Mouse (Mus musculus) gastrocnemius, postnatal 4 days (tissue): ENCODE measurements around the gene Map3k4. TPM values are rescaled to one million over a fixed set of nuclear protein-coding genes. Genes with fewer than 3 reads are reported as not detected.
"Not testable (repeated sequence)": the region's sequence is repeated elsewhere in the genome, so short reads cannot be mapped to it uniquely, and the experiment has no call there.

Source experiments
- DNase-seq, 2 experiments: peaks; one replicate each; pipeline ENCODE4 v3.0.0; 2021 to 2022; ENCODE audit warnings: low spot score in 2 of 2, mixed read lengths in 2 of 2
- total RNA-seq, 2 experiments: library from RNA; stranded (reverse); gene quantifications; 2 replicates each; pipeline ENCODE4 v1.2.3; 2021

Map3k4 gene
- total RNA-seq, 2 experiments from 2014 or later: 26.1 to 32.0 TPM

DNA sequence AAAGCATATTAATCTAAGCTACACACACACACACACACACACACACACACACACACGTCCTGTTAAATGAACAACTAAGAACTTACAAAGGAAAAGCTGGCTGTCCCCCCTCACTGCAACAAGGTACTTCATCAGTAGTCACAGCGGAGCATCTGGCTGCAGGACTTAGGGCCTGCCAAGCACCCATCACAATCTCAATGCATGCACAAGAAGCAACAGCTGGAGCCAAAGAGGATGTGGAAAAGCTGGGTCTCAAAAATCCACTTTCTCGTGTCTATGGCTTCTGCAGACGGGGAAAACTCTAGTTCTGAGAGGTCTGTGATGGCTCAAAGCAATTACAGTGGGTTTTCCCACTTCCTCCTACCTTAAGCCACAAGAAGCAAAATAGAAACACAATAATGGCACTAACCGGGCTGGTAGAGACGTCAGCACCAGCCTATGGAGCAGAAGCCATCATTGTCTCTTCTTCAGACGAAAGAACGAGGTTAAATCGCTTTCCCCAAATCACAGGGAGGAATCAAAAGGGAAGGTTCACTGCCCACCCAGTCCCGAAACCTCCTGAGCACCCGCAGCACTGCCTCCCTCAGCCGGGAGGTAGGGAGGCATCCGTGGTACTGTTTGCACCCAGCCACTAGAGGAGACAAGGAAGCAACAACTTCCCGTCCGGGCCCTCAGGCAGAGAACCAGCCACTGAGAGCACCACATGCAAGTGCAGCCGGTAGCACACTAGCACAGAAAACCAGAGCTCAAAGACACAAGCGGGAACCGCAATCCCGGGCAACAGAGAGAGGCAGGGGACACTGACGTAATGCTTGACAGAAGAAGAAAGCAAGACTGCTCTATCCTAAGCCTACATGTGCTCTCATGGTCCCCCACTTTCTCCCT lies 11.1 kb downstream of the Map3k4 start:
- no peak for DNase-seq

DNA sequence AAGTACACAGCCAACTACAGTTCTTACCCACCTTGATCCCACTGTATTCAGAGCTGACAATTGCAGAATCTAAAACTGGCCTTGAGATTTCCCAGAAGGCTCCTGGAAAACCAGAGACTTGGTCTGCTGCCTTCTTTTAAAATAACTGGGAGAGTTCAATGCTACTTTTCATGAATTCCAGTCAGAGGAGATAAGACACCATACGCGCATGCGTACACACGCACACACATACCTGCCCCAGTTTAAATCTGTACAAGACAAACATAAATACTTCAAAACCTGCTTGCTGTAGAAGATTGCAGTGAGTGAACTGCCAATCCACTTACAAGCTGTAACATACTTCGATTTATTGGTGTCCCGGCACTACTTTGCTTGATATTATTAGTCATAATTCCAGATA lies 13.9 kb downstream of the Map3k4 start:
- no peak for DNase-seq

DNA sequence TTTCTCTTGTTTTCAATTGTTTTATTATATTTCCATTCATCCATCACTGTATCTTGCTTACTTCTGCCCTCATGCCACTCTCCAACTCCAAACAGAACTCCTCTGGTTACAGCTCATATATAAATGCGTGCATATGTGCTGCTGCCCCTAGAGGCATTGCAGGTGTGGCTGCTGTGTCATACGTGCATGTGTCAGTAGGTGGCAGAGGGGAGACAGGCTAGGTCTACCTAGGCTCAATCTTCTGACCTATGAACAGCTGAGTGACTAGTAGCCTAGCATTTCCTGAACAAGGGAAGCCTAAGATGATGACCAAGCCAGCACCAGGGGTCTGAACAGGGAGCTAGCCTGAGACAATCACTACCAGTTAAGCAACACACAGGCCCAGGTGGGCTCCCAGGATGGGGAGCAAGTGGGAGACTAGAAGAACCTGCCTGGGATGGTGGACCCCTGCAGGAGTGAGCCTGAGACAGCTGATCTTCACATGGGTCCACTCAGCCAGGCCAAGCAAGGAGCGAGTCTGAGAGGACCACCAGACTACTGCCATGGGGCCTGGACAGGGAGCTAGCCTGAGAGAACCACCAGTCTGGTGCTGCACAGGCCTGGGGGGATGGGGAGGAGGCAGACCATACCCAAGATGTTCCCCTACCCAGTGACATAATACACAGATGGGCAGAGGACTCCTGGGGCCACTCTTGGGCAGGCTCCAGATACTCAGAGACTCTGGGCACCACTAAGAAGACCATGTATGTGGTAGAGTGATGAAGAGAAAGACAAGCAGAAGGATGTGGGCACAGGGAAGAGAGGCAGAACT lies 17.5 kb downstream of the Map3k4 start:
- no peak for DNase-seq

DNA sequence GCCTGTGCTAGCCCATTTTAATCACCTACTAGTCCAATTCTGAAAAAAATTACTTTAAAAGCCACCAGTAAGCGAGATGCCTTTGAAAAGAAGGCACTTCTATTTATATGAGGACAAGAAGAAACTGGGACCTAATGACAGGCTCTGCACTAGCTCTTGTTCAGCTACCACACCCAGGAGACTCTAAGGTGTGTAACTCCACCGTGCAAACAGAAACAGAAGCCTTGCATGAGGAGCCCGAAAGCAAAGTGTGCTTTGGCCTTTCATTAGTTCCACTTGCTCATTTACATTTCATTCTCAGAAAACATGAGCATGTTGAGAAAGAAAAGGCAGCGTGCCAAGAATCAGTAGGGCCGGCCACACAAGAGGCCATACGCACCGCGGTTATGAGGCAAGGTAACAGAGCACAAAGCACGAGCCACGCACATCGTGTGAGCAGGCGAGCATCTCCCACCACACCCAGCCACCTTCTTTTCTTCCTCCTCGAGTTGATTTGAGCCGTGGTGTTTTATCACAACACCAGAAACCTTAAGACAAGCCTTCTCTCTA lies 18.4 kb downstream of the Map3k4 start:
- DNase-seq: no peak

DNA sequence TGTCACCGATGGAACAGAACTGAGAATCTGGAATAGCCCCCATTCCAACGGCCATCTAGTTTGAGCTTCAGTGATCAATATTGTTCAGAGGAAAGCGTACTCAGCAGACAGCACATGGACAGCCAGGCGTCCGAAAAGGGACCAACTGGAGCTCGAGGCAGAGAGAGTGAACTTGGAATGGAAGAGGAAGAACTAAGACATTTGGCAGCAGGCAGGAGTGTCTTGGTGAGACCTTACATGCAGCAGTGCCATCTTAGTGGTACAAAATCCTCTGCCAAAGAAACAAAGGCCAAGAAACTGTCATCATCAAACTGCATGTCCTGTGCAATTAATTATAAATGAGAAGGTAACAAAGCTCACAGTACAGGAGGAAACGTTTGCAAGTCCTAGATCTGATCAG lies 19.2 kb downstream of the Map3k4 start:
- no peak for DNase-seq

DNA sequence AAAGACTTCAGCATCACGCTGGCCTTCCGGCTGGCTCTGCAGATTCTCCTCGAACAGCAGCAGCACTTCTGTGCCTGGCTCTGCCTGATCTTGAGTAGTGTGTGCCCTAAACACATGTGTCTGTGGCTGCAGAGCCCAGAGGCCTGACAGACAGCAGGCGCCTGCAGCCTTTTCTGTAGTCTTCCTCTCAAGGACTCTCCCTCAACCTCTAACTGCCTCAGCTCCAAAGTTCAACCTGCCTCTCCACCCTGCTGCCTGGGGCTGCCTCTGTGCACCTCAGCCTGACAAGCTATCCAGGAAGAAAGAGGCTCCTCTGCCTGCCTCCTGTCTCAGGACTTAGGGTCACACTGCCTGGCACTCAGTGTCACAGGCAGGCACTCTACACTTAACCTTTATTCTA lies 20.6 kb downstream of the Map3k4 start:
- DNase-seq: no peak

DNA sequence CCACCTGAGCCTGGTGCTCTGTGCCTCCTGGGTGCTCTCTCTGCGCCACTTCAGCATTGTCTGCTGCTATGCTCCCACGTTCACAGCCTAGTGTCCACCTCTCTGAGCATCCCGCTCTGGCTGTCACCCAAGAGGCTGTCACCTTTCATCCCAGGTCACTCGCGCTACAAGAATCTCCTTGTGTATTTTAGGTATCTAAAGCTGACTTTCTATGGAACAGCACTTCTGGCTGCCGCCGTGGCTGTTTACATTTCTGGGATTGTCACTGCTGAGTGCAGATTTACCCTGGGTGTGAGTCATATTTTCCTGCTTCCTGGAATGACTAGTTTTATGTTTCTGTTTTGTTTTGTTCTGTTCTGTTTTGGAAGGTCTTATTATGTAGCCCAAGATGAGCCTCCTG lies 21.3 kb downstream of the Map3k4 start:
- DNase-seq: no peak

DNA sequence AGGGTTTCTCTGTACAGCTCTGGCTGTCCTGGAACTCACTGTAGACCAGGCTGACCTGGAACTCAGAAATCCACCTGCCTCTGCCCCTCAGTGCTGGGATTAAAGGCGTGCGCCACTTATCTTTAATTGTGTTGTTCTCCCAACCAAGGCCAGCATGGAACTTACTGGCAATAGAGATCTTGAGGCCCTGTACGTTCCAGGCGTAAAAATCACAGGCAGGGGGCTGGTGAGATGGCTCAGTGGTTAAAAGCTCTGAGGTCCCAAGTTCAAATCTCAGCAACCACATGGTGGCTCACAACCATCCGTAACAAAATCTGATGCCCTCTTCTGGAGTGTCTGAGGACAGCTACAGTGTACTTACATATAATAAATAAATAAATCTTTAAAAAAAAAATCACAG lies 22.7 kb downstream of the Map3k4 start:
- not testable (repeated sequence) for DNase-seq

DNA sequence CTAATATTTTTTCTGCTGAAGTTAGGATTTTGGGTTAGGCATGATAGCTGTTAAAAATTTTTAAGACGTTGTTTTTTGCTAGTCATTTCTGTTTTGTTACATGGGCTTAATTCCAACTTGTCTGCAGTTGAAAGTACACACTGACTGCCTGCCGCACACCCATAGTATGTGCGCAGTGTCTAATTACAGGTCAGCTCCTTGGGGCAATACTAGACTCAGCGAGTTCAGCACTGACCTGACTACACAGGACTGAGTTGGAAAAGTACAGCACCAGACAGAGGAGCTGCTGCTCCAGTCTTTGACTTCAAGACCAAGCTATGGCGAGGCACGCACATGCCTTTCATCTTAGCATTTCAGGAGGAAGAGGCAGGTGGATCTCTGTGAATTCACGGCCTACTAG lies 24.2 kb downstream of the Map3k4 start:
- DNase-seq: no peak

DNA sequence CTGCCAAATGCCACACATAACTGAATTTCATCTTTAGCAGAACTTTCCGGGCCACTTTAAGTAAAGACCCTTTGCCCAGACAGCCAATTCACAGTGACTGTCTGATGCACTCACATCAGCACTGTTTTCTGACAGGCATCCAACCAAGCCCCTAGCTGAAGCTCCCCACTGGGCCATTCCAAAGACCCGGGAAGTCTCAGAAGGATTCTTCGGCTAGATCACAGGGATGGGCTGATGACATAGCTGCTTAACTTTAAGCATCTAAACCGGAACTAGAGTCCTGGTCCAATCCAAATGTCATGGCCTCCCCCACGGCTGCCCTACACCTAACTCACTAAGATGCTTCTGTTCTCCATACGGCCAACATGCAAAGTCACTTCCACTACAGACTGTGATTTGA lies 25.0 kb downstream of the Map3k4 start:
- DNase-seq: no peak

DNA sequence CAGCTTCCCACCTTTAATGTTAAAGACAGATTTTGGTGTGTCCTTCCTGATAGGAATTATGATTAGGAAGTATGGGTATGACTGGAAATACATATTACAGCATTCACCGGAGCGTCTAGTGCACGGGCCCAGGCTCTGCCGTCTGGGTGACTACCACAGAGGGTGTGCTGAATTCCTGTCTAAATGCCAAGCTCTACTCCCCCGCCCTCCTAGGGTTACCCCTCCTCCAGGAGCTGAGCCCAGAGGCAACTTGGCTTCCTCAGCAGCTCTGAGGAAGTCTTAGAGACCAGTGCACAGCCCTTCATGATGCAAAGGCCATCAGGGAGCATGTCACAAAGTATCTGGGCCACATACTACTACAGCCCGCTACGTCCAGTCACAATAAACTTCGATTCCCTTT lies 25.7 kb downstream of the Map3k4 start:
- peak in 1 of 2 experiments; percentile 28 for DNase-seq

DNA sequence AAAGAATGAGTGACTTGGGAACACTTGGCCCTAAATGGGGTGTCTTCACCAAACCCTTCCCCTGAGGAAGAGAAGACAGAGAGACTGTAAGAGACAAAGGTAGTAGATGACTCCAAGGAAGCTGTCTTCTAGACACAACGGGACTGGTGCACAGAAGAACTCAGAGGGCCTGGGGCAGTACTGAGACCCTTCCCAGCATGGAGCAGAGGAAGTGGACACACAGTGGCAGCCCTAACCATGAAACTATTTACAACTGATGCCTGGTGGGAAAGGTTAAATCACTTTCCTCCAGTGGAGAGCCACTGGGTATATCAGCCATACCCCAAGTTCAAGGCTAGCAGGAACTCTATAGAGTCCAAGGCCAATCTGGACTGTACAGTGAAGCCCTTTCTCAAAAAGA lies 26.2 kb downstream of the Map3k4 start:
- DNase-seq: no peak

DNA sequence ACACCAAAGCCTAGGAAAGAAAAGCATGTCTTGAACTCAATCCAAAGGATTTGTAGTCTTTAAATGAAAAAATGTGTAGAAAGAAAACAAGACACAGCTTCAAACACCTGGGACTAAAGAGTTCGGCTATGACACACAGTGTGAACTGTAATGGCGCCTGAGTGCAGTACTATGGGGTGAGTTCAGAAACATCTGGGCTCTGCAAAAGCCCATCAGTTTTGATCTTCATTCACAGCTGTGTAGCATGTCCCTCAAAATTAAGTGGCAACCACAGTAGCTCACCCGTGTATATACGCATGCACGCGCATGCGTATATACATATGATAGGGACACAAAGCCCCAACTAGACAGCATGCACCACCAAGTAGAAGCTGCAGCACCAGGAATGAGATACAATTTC lies 27.4 kb downstream of the Map3k4 start:
- no peak for DNase-seq

DNA sequence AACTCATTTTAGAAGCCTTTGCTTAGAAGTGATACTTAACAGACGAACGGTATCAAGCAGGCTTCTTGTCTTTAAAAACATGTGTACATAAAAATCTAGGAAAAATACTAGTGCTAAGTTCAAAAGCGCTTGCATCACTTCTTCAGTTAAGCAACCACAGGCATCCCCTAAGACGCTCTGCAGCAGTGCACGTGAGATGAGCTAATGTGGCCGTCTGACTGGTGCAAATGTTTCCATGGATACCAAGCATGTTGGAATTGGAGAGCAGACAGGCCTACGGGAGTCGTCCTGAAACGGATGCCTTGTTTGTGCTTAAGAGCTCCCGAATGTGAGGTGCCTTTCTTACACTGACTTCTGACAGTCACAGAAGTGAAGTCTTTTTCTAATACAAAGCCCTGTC lies 27.9 kb downstream of the Map3k4 start:
- no peak for DNase-seq

DNA sequence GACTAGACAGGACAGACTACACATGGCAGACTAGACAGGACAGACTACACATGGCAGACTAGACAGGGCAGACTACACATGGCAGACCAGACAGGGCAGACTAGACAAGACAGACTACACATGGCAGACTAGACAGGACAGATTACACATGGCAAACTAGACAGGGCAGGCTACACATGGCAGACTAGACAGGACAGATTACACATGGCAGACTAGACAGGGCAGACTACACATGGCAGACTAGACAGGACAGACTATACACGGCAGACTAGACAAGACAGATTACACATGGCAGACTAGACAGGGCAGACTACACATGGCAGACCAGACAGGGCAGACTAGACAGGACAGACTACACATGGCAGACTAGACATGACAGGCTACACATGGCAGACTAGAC lies 28.8 kb downstream of the Map3k4 start:
- not testable (repeated sequence) for DNase-seq

DNA sequence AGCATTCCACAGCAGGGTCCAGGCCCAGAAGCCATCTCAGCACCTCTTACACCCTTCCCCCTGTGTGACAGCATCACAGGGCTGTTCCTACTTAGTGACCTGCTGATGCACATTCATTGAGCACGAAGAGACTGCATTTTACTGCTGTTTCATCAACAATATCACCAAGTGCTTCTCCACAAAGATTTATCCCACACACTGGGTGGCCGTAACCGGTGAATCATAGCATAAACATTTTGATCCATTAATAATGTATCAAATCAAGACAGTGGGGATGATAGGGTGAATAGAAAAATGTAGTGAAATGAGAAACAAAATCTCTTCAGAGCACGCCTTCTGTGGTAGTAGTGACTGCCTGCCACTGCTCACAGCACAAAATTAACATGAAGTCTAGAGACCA lies 29.7 kb downstream of the Map3k4 start:
- DNase-seq: no peak

DNA sequence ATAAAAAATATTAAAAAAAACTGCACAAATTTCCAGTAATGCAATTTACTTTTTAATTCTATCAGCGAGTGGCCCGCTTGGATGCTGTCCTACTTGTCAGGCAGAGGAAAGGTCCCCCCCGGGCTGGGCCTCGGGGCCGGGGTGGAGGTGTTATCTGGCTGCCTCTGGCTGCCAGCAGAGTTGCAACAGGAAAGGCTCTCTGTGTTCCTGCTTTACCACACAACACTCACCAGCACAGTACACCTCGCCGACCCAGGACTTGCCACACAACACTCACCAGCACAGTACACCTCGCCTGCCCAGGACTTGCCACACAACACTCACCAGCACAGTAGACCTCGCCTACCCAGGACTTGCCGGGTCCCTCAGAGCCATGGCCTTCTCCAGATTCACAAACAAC lies 38.8 kb downstream of the Map3k4 start:
- no peak for DNase-seq

DNA sequence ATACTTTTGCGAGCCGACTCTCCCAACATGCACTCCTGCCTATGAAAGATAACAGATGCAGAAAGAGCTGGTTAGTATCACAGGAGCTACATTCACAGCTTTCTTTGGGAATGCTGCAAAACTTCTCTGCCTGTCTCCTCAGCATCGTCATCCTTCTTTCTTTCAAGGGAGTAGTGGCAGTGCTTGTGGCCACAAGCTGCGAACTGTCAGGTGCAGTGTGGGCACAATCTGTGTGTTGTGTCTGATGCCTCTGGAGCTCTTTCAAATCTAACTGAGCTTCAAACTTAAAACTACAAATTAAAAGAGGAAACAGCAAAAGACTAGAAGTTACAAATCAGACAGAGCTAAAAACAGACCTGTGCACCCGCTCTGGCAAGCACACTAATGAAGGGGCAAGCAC lies 40.5 kb downstream of the Map3k4 start:
- DNase-seq: no peak

DNA sequence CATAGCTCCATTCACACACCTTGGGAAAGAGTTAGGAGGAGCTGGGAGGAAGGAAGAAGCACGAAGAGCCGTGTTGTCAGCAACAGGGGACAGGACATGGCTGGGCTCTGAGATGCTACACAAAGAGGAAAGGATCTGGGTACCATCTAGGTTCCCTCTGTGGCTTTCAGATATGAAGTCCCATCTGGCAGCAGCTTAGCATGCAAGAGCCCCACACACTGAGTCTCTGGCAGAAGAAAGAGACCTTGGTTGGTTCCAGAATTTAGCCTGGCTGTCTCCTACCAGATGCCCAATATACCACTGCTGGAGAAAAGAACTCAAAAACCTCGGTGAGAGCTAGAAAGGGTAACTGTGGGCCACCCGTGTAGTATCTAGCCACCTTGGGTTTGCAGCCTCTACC lies 41.3 kb downstream of the Map3k4 start:
- no peak for DNase-seq

DNA sequence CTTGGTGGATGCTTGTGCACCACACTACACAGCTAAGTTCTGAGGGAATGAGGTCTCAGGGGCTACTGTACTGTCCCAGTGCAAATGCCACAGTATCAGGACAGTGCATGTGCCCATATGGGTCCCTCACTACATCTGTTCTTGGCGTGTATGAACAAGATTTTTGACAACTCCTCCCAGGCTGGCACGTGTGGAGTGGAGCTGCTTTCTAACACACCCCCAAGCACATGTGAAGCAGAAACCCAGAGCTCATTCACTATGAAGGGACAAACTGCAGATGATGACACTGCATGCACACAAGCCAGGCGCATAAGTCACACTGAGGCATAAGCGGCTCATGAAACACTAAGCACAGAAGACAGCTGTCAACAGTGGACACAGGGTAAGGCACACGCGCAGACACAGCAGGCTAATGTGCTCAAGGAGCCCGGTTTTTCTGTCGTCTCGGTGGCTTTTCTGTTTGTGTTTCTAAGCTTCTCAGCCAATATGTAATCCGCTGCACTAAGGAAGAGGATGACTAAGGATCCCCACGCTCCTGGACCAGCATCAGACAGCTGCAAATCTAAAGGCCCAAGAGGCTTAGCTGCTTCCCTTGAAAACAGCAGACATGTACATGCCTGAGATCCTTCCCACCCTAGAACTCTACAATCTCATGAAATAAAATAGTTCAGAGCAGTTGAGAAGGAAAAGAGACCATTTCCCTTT lies 41.9 kb downstream of the Map3k4 start:
- no peak for DNase-seq

DNA sequence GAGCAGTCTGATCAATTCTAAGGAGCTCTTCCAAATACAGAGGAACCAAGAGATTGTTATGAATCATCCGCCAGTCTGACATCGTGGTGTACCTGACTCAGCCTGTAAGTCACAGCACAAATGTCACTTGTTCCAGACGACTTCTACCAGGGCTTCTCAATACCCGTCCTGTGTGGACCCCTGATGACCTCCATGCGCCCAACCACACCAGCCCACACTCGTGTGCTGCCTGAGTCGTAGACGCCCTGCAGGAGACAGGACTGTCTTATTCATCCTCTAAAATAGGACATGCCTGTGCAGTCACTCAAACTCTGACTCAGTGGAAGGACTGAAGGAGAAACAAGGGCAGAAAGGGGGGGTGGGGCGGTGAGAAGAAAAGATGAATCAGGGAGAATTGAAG lies 42.8 kb downstream of the Map3k4 start:
- no peak for DNase-seq

DNA sequence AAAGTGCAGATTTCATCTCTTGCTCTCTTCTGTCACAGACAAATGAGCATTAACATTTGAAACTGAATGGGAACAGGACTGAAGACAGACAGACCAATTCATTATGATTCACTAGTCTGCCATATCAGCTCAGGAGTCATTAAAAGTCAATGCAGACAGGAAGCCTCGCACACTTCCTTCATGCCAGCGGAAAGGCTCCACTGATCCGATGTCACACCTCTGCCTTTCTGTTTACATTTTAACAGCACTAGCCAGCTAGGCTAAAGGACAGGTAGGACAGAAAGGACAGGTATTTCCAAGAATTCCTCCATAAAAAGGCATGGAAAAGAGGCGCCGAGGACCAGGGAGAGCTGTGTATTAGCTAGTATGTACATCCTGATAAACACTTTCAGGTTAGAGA lies 45.6 kb downstream of the Map3k4 start:
- no peak for DNase-seq
